Comparison of ENCODE assay signal across 22 mouse cellular contexts in the genomic region with DNA sequence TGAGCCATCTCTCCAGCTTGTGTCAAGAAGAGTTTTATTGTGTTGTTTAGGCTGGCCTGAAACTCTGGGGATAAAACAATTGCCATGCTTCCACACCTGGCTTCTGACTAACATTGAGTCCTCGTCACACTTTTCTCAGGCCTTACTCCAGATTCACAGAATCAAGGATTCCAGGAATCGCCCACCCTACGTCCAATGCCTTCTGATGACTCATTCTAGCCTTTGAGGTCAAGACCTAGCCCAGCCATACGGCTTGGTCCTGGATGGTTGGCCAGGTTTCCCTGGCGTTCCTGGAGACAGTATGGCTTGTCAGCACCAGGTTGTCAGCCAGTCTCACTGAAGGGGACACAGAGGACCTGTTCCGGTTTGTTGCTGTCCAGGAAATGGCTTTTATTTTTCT. TPM values are rescaled to one million over a fixed set of nuclear protein-coding genes. Genes with fewer than 3 reads are reported as not detected.
DNase-seq lines count a peak whose midpoint lies in the region; TF ChIP-seq lines count a peak whose summit lies in the region.
"Had no signal": no experiment of that assay in that cellular context is flagged by ENCODE, and none has a peak within 500 bp of the region (broad histone marks: within the 10 kb centered on the region; RNA-seq: fewer than 3 reads in every experiment).

No protein-coding gene starts in this region.

- TF ChIP-seq CTCF in ES-Bruce4 (IDR thresholded peaks at IDR 0.05; ENCODE audit: low read depth, low read length) = no peak
- no peak for TF ChIP-seq CTCF in kidney, adult 2 months (conservative IDR thresholded peaks at IDR 0.05; ENCODE audit: insufficient read depth, insufficient read length, low read depth, low read length)

- H3K9me3 ChIP-seq in ES-Bruce4 (replicated peaks; ENCODE audit: control insufficient read depth, insufficient read depth, low read length, poor library complexity, severe bottlenecking) = no peaks in the 10 kb centered on the region
- H3K9me3 ChIP-seq: embryonic facial prominence, embryonic 12.5 days; heart, embryonic 10.5 days; hindbrain, embryonic 12.5 days had no signal

- no peak for TF ChIP-seq POLR2A in ES-Bruce4 (IDR thresholded peaks at IDR 0.05; ENCODE audit: insufficient read depth, low read length)
- TF ChIP-seq POLR2A in kidney, adult 2 months (IDR thresholded peaks at IDR 0.05; ENCODE audit: low read depth, low read length) = no peak

- H3K4me3 ChIP-seq in ES-Bruce4 (ENCODE audit: low read depth, low read length) = no peak overlapping the region
- no peak overlapping the region for H3K4me3 ChIP-seq in kidney, adult 2 months (ENCODE audit: insufficient read depth, low read depth, low read length)
- H3K4me3 ChIP-seq: embryonic facial prominence, embryonic 12.5 days; heart, embryonic 10.5 days; hindbrain, embryonic 12.5 days had no signal

- 0 out of 2 replicates have a peak overlapping the region, but pooled peaks have one; percentile 7 for H3K27ac ChIP-seq in ES-Bruce4 (ENCODE audit: insufficient read depth, low read length)
- no peak overlapping the region for H3K27ac ChIP-seq in kidney, adult 2 months (ENCODE audit: insufficient read depth, low read depth, low read length)
- H3K27ac ChIP-seq: embryonic facial prominence, embryonic 12.5 days; heart, embryonic 10.5 days; hindbrain, embryonic 12.5 days had no signal

- no peak overlapping the region for H3K9ac ChIP-seq in ES-Bruce4 (ENCODE audit: low read depth, poor library complexity, severe bottlenecking)
- H3K9ac ChIP-seq: embryonic facial prominence, embryonic 12.5 days; hindbrain, embryonic 12.5 days had no signal

- H3K4me1 ChIP-seq in ES-Bruce4 (ENCODE audit: control insufficient read depth, insufficient read depth, low read length) = peaks cover 7% of the 10 kb centered on the region
- H3K4me1 ChIP-seq in kidney, adult 2 months (ENCODE audit: control insufficient read depth, insufficient read depth, low read length) = peaks cover 5% of the 10 kb centered on the region; the same call in 1 of the 2 replicates

- no peaks in the 10 kb centered on the region for H3K27me3 ChIP-seq in ES-Bruce4 (ENCODE audit: control insufficient read depth, insufficient read depth, low read length, poor library complexity, severe bottlenecking)
- H3K27me3 ChIP-seq in kidney, adult 2 months (replicated peaks; ENCODE audit: control insufficient read depth, insufficient read depth, low read length) = no peaks in the 10 kb centered on the region
- H3K27me3 ChIP-seq: embryonic facial prominence, embryonic 12.5 days; hindbrain, embryonic 12.5 days had no signal

- peak; percentile 49 for DNase-seq in cerebellum, adult 11-12 months
- DNase-seq in cerebellum, adult 11 months = no peak
- DNase-seq in cerebellum, postnatal 25 days = peak; percentile 38 to 49
- no peak for DNase-seq in cerebellum, postnatal 4 days (ENCODE audit: low spot score in 2 of 2)
- peak; percentile 30 for DNase-seq in 3T3-L1 (ENCODE audit: low read depth, low spot score)
- no peak for DNase-seq in kidney, adult 2 months
- no peak for DNase-seq in kidney, postnatal 4 days
- DNase-seq: adrenal gland, adult 8-10 months; B cell, adult 2 months; gastrocnemius, postnatal 10 days; heart, adult 18-20 months; heart, postnatal 10 days; heart, postnatal 4 days had no signal

- no peak for TF ChIP-seq EP300 in ES-Bruce4 (IDR thresholded peaks at IDR 0.05; ENCODE audit: insufficient read depth, low read depth, low read length)

- peaks cover 9% of the 10 kb centered on the region for H3K36me3 ChIP-seq in ES-Bruce4 (ENCODE audit: control insufficient read depth, insufficient read depth, low read length, poor library complexity, severe bottlenecking)
- no peaks in the 10 kb centered on the region for H3K36me3 ChIP-seq in kidney, adult 2 months (ENCODE audit: control insufficient read depth, insufficient read depth, low read length)

- WGBS in kidney, adult 2 months = 66% methylated on average over 6 of the region's 6 CpGs

RNA-seq across cellular contexts. Expression of a gene that starts 2.0 kb away (rescaled TPM):
- 17.9 and 18.8 TPM in 2 replicates for polyA plus RNA-seq in ES-Bruce4 (2011; ENCODE audit: insufficient read depth, insufficient read length, low read depth, missing spikeins)
- polyA plus RNA-seq in kidney, adult 2 months (2012; rRNA removed) = 56.9 and 66.9 TPM in 2 replicates

RNA-seq across cellular contexts. Expression of a gene that starts 3.9 kb away (rescaled TPM):
- polyA plus RNA-seq in ES-Bruce4 (2011; ENCODE audit: insufficient read depth, insufficient read length, low read depth, missing spikeins) = 22.1 and 26.6 TPM in 2 replicates
- 0.91 and 1.3 TPM in 2 replicates for polyA plus RNA-seq in kidney, adult 2 months (2012; rRNA removed)
- polyA plus RNA-seq: forebrain, embryonic 11.5 days; forebrain, embryonic 16.5 days; heart, embryonic 10.5 days; heart, embryonic 14.5 days; inflammation-experienced regulatory T-cells, adult 6 months; intestine, postnatal 0 days had no signal

RNA-seq across cellular contexts. Expression of a gene that starts 4.8 kb away (rescaled TPM):
- polyA plus RNA-seq in ES-Bruce4 (2011; ENCODE audit: insufficient read depth, insufficient read length, low read depth, missing spikeins) = 12.7 and 27.9 TPM in 2 replicates
- 2.8 and 17.6 TPM in 2 replicates for polyA plus RNA-seq in kidney, adult 2 months (2012; rRNA removed)

RNA-seq across cellular contexts. Expression of a gene that starts 8.5 kb away (rescaled TPM):
- 2.2 and 23.9 TPM in 2 replicates for polyA plus RNA-seq in ES-Bruce4 (2011; ENCODE audit: insufficient read depth, insufficient read length, low read depth, missing spikeins)
- polyA plus RNA-seq in kidney, adult 2 months (2012; rRNA removed) = 21.2 and 28.9 TPM in 2 replicates

RNA-seq across cellular contexts. Expression of a gene that starts 8.6 kb away (rescaled TPM):
- polyA plus RNA-seq in ES-Bruce4 (2011; ENCODE audit: insufficient read depth, insufficient read length, low read depth, missing spikeins) = 3.5 and 6.7 TPM in 2 replicates
- 3.6 and 4.6 TPM in 2 replicates for polyA plus RNA-seq in kidney, adult 2 months (2012; rRNA removed)

Comparison
In these comparisons a context has a peak if more than half of its experiments do, and no peak if none do; other contexts are left out.
1. DNase-seq: peak in cerebellum, adult 11-12 months (single experiment), cerebellum, postnatal 25 days (2 of 2) and 3T3-L1 (single experiment); none in cerebellum, adult 11 months (single experiment), cerebellum, postnatal 4 days (0 of 2), kidney, adult 2 months (single experiment) and kidney, postnatal 4 days (0 of 2).